Mouse (Mus musculus): ENCODE data around the gene Ntn4.

The Ntn4 gene

DNA sequence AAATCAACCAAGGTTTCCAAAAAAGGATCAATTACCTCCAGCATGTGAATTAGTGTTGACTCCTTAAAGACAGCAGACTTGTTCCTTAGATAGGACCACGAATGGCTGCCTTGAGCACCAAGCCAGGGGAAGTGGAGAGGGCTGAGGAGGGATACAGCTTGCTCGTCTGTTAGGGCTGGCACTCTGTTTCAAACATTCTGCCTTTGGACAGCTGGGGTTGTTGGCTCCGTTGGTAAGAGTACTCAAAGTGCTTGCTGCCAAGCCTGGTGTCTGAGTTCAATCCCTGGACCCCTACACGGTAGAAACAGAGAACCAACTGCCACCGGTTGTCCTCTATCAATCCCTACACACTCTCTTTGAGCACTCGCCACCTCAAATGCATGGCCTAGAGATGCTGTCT is 90.0 kb downstream of the Ntn4 start:
- DNase-seq (ENCODE audit: low read depth, low spot score), result no peak

DNA sequence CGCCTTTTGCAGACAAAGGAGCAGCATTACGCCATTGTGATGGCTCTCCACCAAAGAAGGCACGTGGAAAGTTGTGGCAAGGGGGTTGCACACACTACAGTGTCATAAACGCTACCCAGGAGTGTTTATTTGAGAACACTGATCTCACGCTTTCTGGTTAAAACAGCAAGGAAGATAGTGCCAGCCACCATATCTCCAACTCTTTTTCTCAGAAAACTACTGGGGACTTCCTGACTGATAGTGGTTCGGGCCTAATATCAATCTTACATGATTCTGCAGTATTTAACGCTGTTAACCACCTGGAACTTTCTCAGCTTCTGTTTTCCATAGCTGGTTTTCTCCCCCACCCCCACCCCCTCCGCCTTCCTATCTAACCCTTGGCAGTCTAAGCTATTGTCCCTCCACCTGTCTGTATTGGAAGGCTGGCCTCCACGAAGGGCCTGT is 90.8 kb downstream of the Ntn4 start:
- DNase-seq (ENCODE audit: low read depth, low spot score), result no peak

- peak; percentile 80 for DNase-seq (ENCODE audit: low read depth, low spot score)
Measured at GRCm38 (mm10) chr10:93736114-93736645, 95.7 kb downstream of the Ntn4 start.

DNA sequence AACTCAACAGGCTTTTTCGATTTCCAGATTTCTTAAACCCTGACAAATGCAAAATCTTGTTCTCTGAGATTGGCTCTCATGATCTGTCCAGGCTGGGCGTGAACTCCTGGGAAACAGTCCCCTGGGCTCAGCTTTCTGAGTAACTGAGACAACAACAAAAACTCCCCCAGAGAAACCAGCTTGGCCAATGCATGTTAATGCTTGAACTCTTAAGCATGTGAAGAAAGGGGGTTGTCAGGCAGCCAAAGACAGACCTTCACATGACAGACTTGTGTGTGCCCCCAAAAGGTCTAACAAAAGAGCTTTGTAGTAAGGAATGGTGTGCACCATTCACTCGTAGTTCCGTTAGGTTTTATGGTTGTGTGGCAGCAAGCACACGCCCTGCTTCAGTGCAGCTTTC is 96.6 kb downstream of the Ntn4 start:
- DNase-seq (ENCODE audit: low read depth, low spot score), result no peak

- DNase-seq (ENCODE audit: low read depth, low spot score), result no peak
Measured at GRCm38 (mm10) chr10:93741446-93742096, 101.1 kb downstream of the Ntn4 start.

DNA sequence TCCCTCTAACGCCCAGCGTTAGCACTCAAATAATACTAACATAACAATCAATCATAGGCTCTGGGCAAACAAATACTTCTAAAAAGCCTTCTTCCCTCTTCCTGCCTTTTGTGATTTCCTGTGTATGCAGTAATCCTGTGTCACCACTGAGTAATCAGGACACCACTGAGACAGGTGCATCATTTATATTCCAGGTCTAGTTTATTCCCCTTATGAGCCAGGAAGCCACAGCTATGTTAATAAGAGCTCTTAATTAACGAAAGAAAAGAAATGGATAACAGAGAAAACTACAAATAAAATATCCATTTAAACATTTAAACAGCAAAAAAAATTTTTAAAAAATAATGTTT is 101.6 kb downstream of the Ntn4 start:
- no peak for DNase-seq (ENCODE audit: low read depth, low spot score)

DNA sequence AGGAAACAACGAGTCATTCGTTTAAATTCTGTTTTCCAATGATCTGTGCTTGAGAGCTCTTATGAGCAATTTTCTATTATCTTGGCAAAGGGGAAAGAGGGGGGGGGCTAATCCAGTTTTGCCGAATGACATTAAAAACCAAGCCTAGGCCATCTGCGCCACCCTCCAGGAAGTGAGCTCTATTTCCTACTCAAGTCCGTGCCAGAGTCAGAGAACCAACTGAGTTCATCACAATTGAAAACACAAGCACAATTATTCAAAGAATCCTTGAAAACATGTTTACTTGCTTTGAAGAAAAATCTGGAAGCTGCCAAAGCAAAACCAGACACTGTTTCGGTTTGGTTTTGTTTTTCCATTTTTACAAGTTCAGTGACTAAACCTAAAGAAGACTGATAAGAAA is 102.1 kb downstream of the Ntn4 start:
- DNase-seq (ENCODE audit: low read depth, low spot score), result peak; percentile 33

- DNase-seq (ENCODE audit: low read depth, low spot score), result peak; percentile 72
Measured at GRCm38 (mm10) chr10:93749267-93750192, 109.0 kb downstream of the Ntn4 start.

DNA sequence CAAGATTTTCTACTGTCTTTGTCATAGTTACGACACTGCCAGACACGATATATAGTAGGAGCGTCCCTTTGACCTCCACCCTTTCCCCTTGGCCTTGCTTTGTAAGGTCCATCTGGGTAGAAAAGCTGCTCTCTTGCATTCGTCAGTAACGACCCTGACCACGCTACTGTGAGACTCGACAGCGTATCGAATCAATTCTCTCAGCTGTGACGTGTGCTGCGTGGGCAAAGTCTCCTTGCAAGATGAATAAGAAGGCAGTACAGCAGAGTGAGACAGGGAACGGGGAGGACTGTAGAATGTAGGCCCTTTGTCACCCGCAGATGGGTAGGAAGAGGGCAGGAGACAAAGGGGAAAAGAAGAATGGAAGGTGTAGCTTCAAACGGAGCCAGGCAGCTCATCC is 110.8 kb downstream of the Ntn4 start:
- no peak for DNase-seq (ENCODE audit: low read depth, low spot score)

- peak; percentile 47 for DNase-seq (ENCODE audit: low read depth, low spot score)
Measured at GRCm38 (mm10) chr10:93753711-93754391, 113.4 kb downstream of the Ntn4 start.

DNA sequence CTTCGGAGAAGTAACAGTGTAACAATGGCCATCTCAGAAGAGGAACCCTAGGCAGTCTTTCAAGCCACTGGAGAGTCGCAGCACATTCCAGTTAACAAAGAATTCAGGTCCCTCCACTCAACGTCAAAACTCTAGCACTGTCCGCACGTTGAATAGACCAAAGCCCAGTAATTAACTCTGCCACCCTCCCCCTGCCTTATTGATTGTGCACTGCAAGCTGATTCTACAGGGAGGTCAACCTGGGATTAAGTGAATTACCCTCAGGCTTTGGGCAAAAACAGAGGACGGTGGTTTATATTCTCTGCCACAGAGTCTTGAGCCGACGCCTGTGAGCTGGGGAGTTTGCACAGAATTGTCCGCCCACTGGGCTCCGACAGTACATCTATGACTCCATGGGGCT is 115.7 kb downstream of the Ntn4 start:
- DNase-seq (ENCODE audit: low read depth, low spot score), result no peak

GRCm38 (mm10) chr10:93759644-93760043 is 119.2 kb downstream of the Ntn4 start:
- DNase-seq (ENCODE audit: low read depth, low spot score), result no peak

DNA sequence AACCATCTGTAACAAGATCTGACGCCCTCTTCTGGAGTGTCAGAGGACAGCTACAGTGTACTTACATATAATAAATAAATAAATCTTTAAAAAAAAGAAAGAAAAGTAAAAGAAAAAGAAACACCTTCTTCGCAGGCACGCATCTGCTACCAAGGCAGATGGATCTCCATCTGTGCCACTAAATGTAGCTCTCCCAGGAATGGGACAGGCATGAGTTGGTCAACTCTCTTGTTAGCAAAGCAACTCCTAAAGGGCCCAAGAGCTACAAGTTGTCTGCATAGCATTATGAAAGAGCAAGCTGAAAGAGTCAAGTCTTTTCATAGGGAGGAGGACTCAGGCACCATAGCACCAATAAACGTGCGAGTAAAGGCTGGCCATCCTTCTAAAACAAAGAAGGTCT is 119.9 kb downstream of the Ntn4 start:
- no peak for DNase-seq (ENCODE audit: low read depth, low spot score)

DNA sequence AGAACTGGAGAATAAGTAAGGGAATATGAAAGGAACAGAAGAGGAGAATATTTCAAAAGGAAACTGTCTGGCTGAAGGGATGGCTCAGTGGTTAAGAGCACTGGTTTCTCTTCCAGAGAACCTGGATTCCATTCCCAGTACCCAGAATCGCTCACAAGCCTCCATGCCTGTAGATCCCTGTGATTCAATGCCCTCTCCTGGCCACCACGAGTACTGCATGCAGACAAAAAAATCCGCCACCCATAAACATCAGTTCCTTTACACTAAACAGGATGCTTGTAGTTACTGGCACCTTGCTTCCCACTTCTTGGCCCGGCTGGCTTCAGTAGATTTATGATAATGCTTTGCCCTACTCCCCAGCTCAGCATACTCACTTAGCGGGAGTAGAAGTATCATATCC is 122.6 kb downstream of the Ntn4 start:
- DNase-seq (ENCODE audit: low read depth, low spot score), result no peak

DNA sequence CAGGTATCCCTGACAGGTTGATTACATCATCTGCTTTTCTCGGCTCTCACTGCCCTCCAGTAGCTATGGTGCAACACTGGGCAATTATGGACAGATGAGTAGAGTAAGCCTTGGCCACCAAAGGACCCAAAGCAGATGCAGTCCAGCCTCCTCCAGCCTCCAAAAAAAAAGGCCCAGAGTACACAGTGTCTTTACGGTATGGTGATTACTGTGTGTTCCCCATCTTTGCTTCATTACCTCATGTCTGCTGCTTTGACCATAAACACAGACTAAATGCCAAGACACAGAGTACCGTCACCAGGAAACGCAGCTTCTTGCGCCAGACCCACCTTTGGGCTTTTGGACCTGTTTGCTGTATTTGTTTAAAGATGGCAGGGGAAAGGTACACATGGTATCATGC is 125.7 kb downstream of the Ntn4 start:
- no peak for DNase-seq (ENCODE audit: low read depth, low spot score)

GRCm38 (mm10) chr10:93767245-93767644 is 126.8 kb downstream of the Ntn4 start:
- DNase-seq (ENCODE audit: low read depth, low spot score), result no peak

DNA sequence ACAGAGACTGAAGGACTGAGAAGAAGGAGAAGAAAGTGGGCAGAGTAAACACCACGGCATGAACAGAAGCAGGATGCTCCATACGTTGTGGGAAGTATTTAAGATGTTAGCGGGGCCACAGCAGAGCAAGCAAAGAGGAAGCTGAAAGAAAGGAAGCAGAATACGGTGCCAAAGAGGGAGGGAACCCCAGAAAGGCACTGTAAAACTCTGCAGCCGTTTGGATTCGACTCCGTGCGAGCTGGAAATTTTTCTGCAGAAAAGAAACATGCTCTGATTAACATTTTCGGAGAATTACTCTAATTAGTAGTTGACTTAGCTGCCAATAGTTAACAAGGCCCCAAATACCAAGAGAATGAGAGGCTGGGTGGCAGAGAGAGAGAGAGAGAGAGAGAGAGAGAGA is 127.7 kb downstream of the Ntn4 start:
- no peak for DNase-seq (ENCODE audit: low read depth, low spot score)

- DNase-seq (ENCODE audit: low read depth, low spot score), result no peak
Measured at GRCm38 (mm10) chr10:93771931-93772465, 131.5 kb downstream of the Ntn4 start.

DNA sequence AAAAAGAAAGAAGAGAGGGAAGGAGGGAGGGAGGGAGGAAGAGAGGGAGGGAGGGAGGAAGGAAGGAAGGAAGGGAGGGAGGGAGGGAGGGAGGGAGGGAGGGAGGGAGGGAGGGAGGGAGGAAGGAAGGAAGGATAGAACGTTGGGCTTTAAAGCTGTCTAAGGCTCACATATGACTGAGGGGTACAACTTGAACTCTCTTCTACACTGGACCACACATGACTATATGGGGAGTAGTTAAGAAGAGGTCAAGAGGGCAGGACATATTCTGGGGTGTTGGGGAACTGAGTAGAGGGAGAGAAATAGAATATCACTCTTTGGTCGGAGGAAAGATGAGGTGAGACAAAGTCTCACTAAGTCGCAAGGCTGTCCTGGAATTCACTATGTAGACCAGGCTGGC is 132.0 kb downstream of the Ntn4 start:
- no peak for DNase-seq (ENCODE audit: low read depth, low spot score)

DNA sequence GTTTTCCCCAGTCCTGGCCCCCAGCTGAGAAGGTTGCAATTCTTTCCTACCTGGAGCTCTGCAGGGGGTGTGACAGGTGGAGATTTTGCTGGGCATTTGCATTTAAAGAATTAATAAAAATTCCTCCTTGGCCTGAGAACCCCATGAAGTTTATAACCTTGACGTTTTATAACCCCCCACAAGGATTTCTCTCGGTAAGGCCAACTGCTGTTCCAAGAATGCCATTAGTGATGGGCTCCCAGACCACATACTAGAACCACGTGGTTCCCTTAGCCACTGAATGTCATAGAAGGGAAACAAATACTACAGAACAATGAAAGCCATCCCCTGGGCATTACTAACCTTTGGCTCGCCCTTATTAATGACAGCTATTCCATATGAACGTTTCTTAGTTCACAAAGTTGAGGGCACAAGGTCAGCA is 136.3 kb downstream of the Ntn4 start:
- DNase-seq (ENCODE audit: low read depth, low spot score), result no peak

GRCm38 (mm10) chr10:93777372-93777771 is 136.9 kb downstream of the Ntn4 start:
- DNase-seq (ENCODE audit: low read depth, low spot score), result peak; percentile 43
